Mouse (Mus musculus) heart, embryonic 12.5 days (tissue): ENCODE results near the gene Slc25a51. TPM values are rescaled to one million over a fixed set of nuclear protein-coding genes. Genes with fewer than 3 reads are reported as not detected.

Experiments
- ATAC-seq: fragments of 200-750 bp; cut with Nextera tagmentation; 2 replicates; pipeline ENCODE4 v1.8.0; 2017; ENCODE audit warnings: moderate TSS enrichment, moderate library complexity; ENCODE audit not compliant: insufficient number of reproducible peaks, low FRiP score
- H3K27ac ChIP-seq: fragments of 300-500 bp; sonication (generic); 2 replicates; pipeline ENCODE4 v1.5.1; 2016; ENCODE audit warnings: mild to moderate bottlenecking, moderate library complexity; ENCODE audit not compliant: poor library complexity, severe bottlenecking
- H3K27me3 ChIP-seq: fragments of 300-500 bp; sonication (generic); replicated peaks from 2 replicates; pipeline ENCODE4 v1.6.1; 2016; ENCODE audit warnings: mild to moderate bottlenecking, moderate library complexity
- H3K36me3 ChIP-seq: fragments of 300-500 bp; sonication (generic); 2 replicates; pipeline ENCODE4 v1.6.1; 2016; ENCODE audit warnings: mild to moderate bottlenecking, moderate library complexity
- H3K4me1 ChIP-seq: fragments of 300-500 bp; sonication (generic); replicated peaks from 2 replicates; pipeline ENCODE4 v1.6.1; 2016; ENCODE audit warnings: mild to moderate bottlenecking
- H3K4me2 ChIP-seq: fragments of 300-500 bp; sonication (generic); 2 replicates; pipeline ENCODE4 v1.6.1; 2016; ENCODE audit warnings: mild to moderate bottlenecking, moderate library complexity
- H3K4me3 ChIP-seq: fragments of 300-500 bp; sonication (generic); 2 replicates; pipeline ENCODE4 v1.5.1; 2016; ENCODE audit warnings: mild to moderate bottlenecking
- H3K9ac ChIP-seq: fragments of 300-500 bp; sonication (generic); 2 replicates; pipeline ENCODE4 v1.6.1; 2016; ENCODE audit warnings: mild to moderate bottlenecking, moderate library complexity
- H3K9me3 ChIP-seq: fragments of 300-500 bp; sonication (generic); replicated peaks from 2 replicates; pipeline ENCODE4 v1.6.1; 2016; ENCODE audit warnings: mild to moderate bottlenecking, moderate library complexity
- WGBS: fragments of 180-500 bp; shearing (Covaris S2); methylation state at CpG from one replicate; pipeline ENCODE4 v1.1.7; 2016; 5-methylcytosine and 5-hydroxymethylcytosine counted together
- polyA plus RNA-seq: library from polyadenylated mRNA; unstranded; fragments of >200 nt; fragmentation: Nextera tagmentation; extraction: Ambion mirVana; gene quantifications from 2 replicates; pipeline ENCODE4 v1.2.1, GENCODE M21; 2016

Gene Slc25a51
- polyA plus RNA-seq, 1 experiment from 2014 or later, result 73.4 TPM

GRCm38 (mm10) chr4:45426724-45427457, 18.3 kb upstream of the Slc25a51 start:
- no peak overlapping the region for H3K9ac ChIP-seq
- no peak overlapping the region for H3K27ac ChIP-seq
- ATAC-seq, result no peak
- no peak overlapping the region for H3K4me2 ChIP-seq
- H3K4me1 ChIP-seq, result peaks cover 29% of the 10 kb centered on the region
- no peaks in the 10 kb centered on the region for H3K27me3 ChIP-seq
- WGBS, result 77% methylated on average over 13 of the region's 13 CpGs
- H3K36me3 ChIP-seq, result peaks cover 12% of the 10 kb centered on the region; the same call in 1 of the 2 replicates
- no peaks in the 10 kb centered on the region for H3K9me3 ChIP-seq
- H3K4me3 ChIP-seq, result no peak overlapping the region

GRCm38 (mm10) chr4:45423406-45423805, 14.8 kb upstream of the Slc25a51 start:
- Histone ChIP-seq H3K27ac (no peak overlapping the region), H3K9ac (no peak overlapping the region)

DNA sequence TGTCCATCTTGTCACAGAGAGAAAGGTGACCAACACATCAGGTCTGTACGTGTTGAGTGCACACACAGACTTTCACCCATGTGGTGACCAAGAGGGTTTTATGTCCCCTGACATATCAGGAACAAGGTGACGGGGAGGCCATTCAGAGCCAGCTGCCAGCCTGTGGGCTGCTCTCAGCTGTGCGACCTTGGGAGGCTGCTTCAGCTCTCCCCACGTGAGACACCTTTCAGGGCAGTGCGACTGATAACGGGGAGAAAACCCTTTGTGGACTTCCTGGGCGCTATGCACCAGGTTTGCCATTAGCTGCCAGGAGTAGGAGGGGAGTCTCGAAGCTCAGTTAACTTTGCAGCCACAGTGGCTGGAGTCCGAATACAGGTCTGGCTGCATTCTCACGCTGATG, 14.1 kb upstream of the Slc25a51 start:
- H3K4me3 ChIP-seq, result no peak overlapping the region
- H3K4me2 ChIP-seq, result no peak overlapping the region
- H3K27ac ChIP-seq, result peak overlapping the region; percentile 36; the same call in 1 of the 2 replicates
- no peak for ATAC-seq
- H3K27me3 ChIP-seq, result no peaks in the 10 kb centered on the region
- 0 out of 2 replicates have a peak overlapping the region, but pooled peaks have one; percentile 1 for H3K9ac ChIP-seq
- WGBS, result 52% methylated on average over 10 of the region's 10 CpGs
- H3K9me3 ChIP-seq, result no peaks in the 10 kb centered on the region
- peaks cover 8% of the 10 kb centered on the region; the same call in 1 of the 2 replicates for H3K36me3 ChIP-seq
- peaks cover 32% of the 10 kb centered on the region for H3K4me1 ChIP-seq

More at GRCm38 (mm10) chr4:45423406-45423805, 14.8 kb upstream of the Slc25a51 start:
- H3K27me3 ChIP-seq, result no peaks in the 10 kb centered on the region
- ATAC-seq, result peak; percentile 43; the same call in 1 of the 2 replicates
- peaks cover 32% of the 10 kb centered on the region for H3K4me1 ChIP-seq
- H3K36me3 ChIP-seq, result peaks cover 8% of the 10 kb centered on the region; the same call in 1 of the 2 replicates
- no peaks in the 10 kb centered on the region for H3K9me3 ChIP-seq
- no peak overlapping the region for H3K4me3 ChIP-seq
- no peak overlapping the region for H3K4me2 ChIP-seq
- 44% methylated on average over 8 of the region's 8 CpGs for WGBS

GRCm38 (mm10) chr4:45421519-45422260, 13.1 kb upstream of the Slc25a51 start:
- no peak overlapping the region for H3K27ac ChIP-seq

DNA sequence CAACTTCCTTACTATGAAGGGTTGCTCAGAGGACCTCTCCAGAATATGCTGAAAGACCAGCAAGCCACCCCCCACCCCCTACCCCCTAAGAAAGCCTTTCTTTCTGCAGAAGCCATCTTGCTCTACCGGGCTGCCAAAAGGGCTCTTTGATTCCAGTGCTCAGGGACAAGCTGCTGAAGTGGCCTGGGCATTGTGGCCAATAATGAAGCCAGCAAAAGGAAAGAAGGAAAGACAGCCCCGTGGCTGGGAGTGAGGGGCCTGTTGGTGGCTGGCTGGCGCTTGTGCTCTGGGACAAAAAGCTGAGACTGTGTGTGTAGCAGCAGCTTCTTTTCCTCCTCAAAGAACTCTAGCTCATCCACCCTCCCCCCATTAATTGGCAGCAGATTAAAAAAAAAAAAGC, 12.2 kb upstream of the Slc25a51 start:
- WGBS, result 75% methylated on average over 3 of the region's 3 CpGs
- peaks cover 32% of the 10 kb centered on the region for H3K4me1 ChIP-seq
- no peak overlapping the region for H3K4me2 ChIP-seq
- no peak overlapping the region for H3K27ac ChIP-seq
- no peak overlapping the region for H3K4me3 ChIP-seq
- no peaks in the 10 kb centered on the region for H3K27me3 ChIP-seq
- peaks cover 6% of the 10 kb centered on the region; the same call in 1 of the 2 replicates for H3K36me3 ChIP-seq
- ATAC-seq, result no peak
- no peak overlapping the region for H3K9ac ChIP-seq
- H3K9me3 ChIP-seq, result no peaks in the 10 kb centered on the region

More at GRCm38 (mm10) chr4:45421519-45422260, 13.1 kb upstream of the Slc25a51 start:
- Histone ChIP-seq H3K4me1 (peaks cover 32% of the 10 kb centered on the region), H3K4me2 (no peak overlapping the region), H3K36me3 (peaks cover 8% of the 10 kb centered on the region; the same call in 1 of the 2 replicates), H3K9ac (no peak overlapping the region), H3K27me3 (no peaks in the 10 kb centered on the region), H3K4me3 (no peak overlapping the region), H3K9me3 (no peaks in the 10 kb centered on the region)
- 80% methylated on average over 11 of the region's 11 CpGs for WGBS
- ATAC-seq, result no peak

DNA sequence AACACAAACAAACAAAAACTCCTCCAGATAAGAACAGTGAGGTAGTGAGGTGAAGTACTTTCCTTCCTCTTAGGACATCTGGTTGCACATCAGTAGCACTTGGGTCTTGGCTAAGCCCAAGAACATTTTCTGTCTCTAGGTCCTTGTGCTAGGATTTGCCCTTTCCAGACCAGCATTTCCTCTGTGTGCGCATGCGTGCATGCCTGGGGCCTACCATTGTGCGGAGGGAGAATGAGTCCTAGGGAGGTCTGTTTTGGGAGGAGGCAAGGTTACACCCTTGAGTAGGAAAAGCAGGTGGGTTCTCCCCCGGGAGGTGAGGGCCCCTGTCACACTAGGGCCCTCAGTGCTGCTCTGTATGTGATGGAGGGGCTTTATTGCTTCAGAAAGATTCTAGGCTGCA, 10.5 kb upstream of the Slc25a51 start:
- H3K4me1 ChIP-seq, result peaks cover 31% of the 10 kb centered on the region
- H3K9ac ChIP-seq, result no peak overlapping the region
- H3K36me3 ChIP-seq, result peaks cover 6% of the 10 kb centered on the region; the same call in 1 of the 2 replicates
- no peak overlapping the region for H3K27ac ChIP-seq
- no peaks in the 10 kb centered on the region for H3K9me3 ChIP-seq
- H3K4me2 ChIP-seq, result no peak overlapping the region
- ATAC-seq, result no peak
- H3K4me3 ChIP-seq, result no peak overlapping the region
- no peaks in the 10 kb centered on the region for H3K27me3 ChIP-seq
- 83% methylated on average over 4 of the region's 4 CpGs for WGBS

DNA sequence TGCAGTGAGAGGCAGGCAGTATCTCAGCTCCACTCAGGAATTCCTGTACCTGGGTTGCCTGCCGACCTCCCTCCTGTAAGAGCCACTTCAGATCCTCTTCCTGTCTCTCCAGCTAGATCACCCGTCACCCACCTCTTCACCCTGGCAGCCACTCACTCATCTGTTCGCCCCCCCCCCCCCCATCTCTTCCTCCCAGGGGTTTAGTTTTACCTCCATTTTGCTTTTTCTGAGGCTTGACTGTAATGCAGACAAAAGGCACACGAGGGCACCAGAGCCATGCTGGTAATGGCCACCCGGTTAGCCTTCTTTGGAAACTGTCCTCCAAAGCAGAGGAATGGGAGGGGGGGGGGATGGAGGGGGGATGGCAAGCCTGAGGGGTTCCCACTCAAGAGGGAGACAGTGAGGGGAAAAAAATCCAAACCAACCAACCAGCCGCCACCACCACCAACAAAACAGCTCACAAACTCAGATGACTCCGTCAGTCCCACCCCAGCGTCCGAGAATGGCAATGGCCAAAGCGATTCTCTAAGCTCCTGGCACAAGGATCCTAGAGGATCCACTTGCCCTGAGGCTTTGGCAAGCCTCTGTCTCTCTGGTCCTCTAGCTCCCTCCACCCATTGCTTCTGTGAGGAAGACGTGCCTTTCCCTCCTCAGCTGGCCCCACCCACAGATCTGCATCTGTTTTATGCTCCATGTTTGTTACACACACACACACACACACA, 9.8 kb upstream of the Slc25a51 start:
- H3K4me2 ChIP-seq, result peak overlapping the region; percentile 34
- no peak overlapping the region for H3K9ac ChIP-seq
- H3K36me3 ChIP-seq, result peaks cover 2% of the 10 kb centered on the region; the same call in 1 of the 2 replicates
- H3K27me3 ChIP-seq, result no peaks in the 10 kb centered on the region
- no peak overlapping the region for H3K27ac ChIP-seq
- H3K4me1 ChIP-seq, result peaks cover 24% of the 10 kb centered on the region
- H3K9me3 ChIP-seq, result no peaks in the 10 kb centered on the region
- WGBS, result 25% methylated on average over 11 of the region's 11 CpGs
- ATAC-seq, result no peak
- no peak overlapping the region for H3K4me3 ChIP-seq

DNA sequence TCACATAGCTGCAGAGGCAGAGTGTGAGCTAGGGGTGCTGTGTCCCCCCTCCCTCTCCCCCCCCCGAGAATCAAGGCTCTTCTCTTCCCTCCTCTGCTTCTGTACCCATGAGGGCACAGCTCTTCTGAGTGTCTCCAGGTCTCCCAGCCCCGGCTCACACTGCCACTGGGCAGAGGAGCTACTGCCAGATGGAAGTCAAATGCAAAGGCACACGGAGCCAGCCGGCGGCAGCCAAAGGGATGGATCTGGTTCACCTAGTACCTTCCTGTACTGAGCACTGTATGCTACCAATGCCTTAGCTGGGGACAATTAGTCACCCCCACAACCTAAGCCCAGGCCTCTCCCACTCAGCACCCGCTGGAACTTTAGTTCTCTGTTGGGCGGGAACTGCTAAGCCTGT, 7.7 kb upstream of the Slc25a51 start:
- no peaks in the 10 kb centered on the region for H3K9me3 ChIP-seq
- peaks cover 20% of the 10 kb centered on the region for H3K4me1 ChIP-seq
- WGBS, result 71% methylated on average over 7 of the region's 7 CpGs
- no peak for ATAC-seq
- no peak overlapping the region for H3K9ac ChIP-seq
- no peaks in the 10 kb centered on the region for H3K27me3 ChIP-seq
- H3K4me3 ChIP-seq, result no peak overlapping the region
- no peak overlapping the region for H3K4me2 ChIP-seq
- no peaks in the 10 kb centered on the region for H3K36me3 ChIP-seq
- H3K27ac ChIP-seq, result no peak overlapping the region

DNA sequence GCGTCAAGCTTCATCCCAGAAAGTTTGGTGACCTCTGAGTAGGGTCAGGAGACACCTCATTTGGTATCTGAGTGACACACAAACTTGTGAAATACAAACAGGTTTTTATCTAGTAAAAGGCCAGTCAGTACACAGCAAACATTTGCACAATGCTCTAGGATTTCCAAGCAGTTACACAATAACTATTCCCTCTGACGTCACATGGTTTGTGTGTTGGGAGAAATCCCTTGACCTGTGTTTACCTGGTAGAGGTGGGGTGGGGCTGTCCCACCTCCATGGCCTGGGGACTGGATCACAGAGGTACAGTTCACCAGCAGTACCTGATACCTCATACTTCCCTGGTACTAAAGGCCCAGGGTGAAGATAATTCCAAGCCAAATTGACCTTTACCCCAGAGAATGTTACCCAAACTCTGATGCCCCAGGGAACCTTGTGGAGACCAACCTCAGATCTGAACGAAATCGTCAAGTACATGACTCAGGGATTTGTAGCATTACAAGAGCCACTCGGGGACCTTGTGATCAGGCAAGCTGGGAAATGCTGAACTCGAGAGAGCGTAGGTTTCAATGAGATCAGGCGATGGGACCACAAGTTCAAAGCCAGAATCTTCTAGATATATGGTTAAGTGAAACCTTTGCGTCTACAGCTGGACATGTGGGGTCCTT, 5.2 kb upstream of the Slc25a51 start:
- no peaks in the 10 kb centered on the region for H3K36me3 ChIP-seq
- H3K9ac ChIP-seq, result no peak overlapping the region
- no peaks in the 10 kb centered on the region for H3K9me3 ChIP-seq
- H3K27me3 ChIP-seq, result no peaks in the 10 kb centered on the region
- no peak for ATAC-seq
- no peak overlapping the region for H3K4me3 ChIP-seq
- no peak overlapping the region for H3K27ac ChIP-seq
- WGBS, result 79% methylated on average over 9 of the region's 9 CpGs
- H3K4me2 ChIP-seq, result no peak overlapping the region
- peaks cover 23% of the 10 kb centered on the region for H3K4me1 ChIP-seq

DNA sequence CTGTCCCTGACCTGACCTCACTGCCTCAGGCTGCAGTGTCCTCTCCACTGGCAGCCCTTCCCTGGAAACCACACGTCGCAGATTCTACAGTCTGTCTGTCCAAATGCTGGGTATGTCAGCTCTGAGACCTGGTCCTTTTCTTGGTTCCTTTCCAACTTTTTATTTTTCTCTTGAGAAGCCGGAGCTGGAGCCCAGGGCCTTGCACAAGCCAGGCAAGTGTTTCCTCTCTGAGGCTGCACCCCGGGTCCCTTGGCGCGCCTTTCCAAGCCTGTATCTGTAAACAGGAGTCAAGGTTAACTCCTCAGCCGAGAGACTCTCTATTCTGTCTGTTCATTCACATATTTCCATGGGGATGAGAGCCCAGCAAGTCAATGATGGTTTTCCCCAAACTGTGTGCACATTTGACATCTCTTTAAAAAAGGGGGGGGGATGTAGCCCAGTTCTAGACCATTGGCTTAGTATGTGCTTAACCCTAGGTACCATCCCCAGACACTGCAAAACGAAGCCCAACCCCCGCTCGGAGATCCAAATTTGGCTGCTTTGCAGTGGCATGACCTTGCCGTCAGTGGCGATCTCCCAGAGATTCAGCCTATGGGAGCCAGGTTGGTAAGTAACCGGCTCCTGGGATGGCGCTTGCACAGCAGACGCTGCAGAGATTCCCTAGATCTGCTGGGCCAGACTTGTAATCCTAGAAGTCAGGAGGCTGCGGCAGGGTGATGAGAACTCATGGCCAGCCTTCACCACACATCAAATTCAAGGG, 4.0 kb upstream of the Slc25a51 start:
- Histone ChIP-seq H3K36me3 (no peaks in the 10 kb centered on the region), H3K4me2 (no peak overlapping the region), H3K4me3 (no peak overlapping the region), H3K27me3 (no peaks in the 10 kb centered on the region), H3K9ac (no peak overlapping the region), H3K4me1 (peaks cover 17% of the 10 kb centered on the region), H3K9me3 (no peaks in the 10 kb centered on the region), H3K27ac (no peak overlapping the region)
- ATAC-seq, result no peak
- WGBS, result 57% methylated on average over 16 of the region's 16 CpGs
